ENCODE assay signal across 8 mouse cellular contexts in the genomic region with DNA sequence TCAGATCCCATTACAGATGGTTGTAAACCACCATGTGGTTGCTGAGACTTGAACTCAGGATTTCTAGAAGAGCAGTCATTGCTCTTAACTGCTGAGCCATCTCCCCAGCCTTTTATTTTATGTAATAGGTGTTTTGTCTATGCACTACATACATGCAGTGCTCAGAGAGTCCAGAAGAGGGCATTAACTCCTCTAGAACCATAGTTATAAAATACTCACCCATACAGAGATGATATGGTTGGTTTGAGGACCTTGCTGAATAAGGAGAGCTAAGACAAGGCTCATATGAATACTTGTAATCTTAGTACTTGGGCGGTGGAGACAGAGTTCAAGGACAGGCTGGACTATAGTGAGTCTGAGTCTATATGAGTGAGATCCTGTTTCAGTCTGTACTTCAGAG. TPM values are rescaled to one million over a fixed set of nuclear protein-coding genes. Genes with fewer than 3 reads are reported as not detected.
A peak's percentile ranks its signal among the peaks of the same experiment; 100 is the strongest.
DNase-seq lines count a peak whose midpoint lies in the region; ATAC-seq lines count a peak whose summit lies in the region.

No protein-coding gene starts in this region.

- WGBS in heart, embryonic 10.5 days, result 85% methylated on average over 1 of the region's 1 CpGs

- H3K36me3 ChIP-seq in heart, embryonic 10.5 days, result peaks cover 43% of the 10 kb centered on the region

- no peaks in the 10 kb centered on the region for H3K27me3 ChIP-seq in heart, embryonic 10.5 days (ENCODE audit: insufficient read depth, poor library complexity, severe bottlenecking)

- H3K4me3 ChIP-seq in heart, embryonic 10.5 days, result no peak overlapping the region

- ATAC-seq in monocyte, adult 5-6 weeks (replicated peaks; ENCODE audit: insufficient number of reproducible peaks, low FRiP score, low TSS enrichment, poor library complexity, severe bottlenecking), result peak; percentile 83

- H3K27ac ChIP-seq in heart, embryonic 10.5 days, result no peak overlapping the region

- no peaks in the 10 kb centered on the region for H3K9me3 ChIP-seq in heart, embryonic 10.5 days

- DNase-seq in heart, adult 11 months, result peak; percentile 89
- DNase-seq in heart, embryonic 10.5 days (ENCODE audit: low spot score), result no peak
- peak; percentile 84 for DNase-seq in 3T3-L1 (ENCODE audit: low read depth, low spot score)
- DNase-seq in T-cell, adult 2 months (ENCODE audit: low spot score), result peak; percentile 62
- peak; percentile 54 for DNase-seq in embryo, embryonic 11 days
- peak; percentile 77 for DNase-seq in kidney, postnatal 10 days
- DNase-seq in thymus, postnatal 36 days, result peak; percentile 7 to 29

- no peaks in the 10 kb centered on the region for H3K4me1 ChIP-seq in heart, embryonic 10.5 days

RNA-seq across cellular contexts. Expression of gene Sin3a, which starts 15.6 kb away (rescaled TPM):
- 36.2 and 38.1 TPM in 2 replicates for polyA plus RNA-seq in heart, embryonic 10.5 days (2016; fragmentation: Nextera tagmentation; extraction: Ambion mirVana)
- 50.1 to 115 TPM (median 90.9 TPM) in 3 replicates for total RNA-seq in monocyte, adult 5-6 weeks (2017)
